Mouse (Mus musculus): Measurements from ENCODE around the gene Plscr3.
A peak's percentile ranks its signal among the peaks of the same experiment; 100 is the strongest.
"Not testable (repeated sequence)": the region's sequence is repeated elsewhere in the genome, so short reads cannot be mapped to it uniquely, and the experiment has no call there.

Gene Plscr3

GRCm38 (mm10) chr11:69833554-69833953, 12.6 kb upstream of the Plscr3 start:
- DNase-seq (ENCODE audit: low read depth): no peak

- no peak for DNase-seq (ENCODE audit: low read depth)
Observed at GRCm38 (mm10) chr11:69834001-69834549, 12.1 kb upstream of the Plscr3 start.

- no peak for DNase-seq (ENCODE audit: low read depth)
Observed at GRCm38 (mm10) chr11:69835326-69835965, 10.7 kb upstream of the Plscr3 start.

GRCm38 (mm10) chr11:69835966-69836335, 10.2 kb upstream of the Plscr3 start:
- DNase-seq (ENCODE audit: low read depth): no peak

- DNase-seq (ENCODE audit: low read depth): peak; percentile 66
Observed at GRCm38 (mm10) chr11:69836703-69837576, 9.2 kb upstream of the Plscr3 start.

GRCm38 (mm10) chr11:69837604-69837951, 8.6 kb upstream of the Plscr3 start, which contains the start of gene Nlgn2:
Gene Nlgn2 (minus strand): TSS chr11:69837784.
- DNase-seq (ENCODE audit: low read depth): no peak

GRCm38 (mm10) chr11:69837952-69838713, 8.0 kb upstream of the Plscr3 start, which contains the start of gene Tmem256:
Gene Tmem256 (plus strand): TSS chr11:69838514.
- DNase-seq (ENCODE audit: low read depth): peak; percentile 98

GRCm38 (mm10) chr11:69838714-69839104, 7.5 kb upstream of the Plscr3 start:
- DNase-seq (ENCODE audit: low read depth): peak; percentile 69

GRCm38 (mm10) chr11:69846738-69847688, 837 bp downstream of the Plscr3 start:
- DNase-seq (ENCODE audit: low read depth): peak; percentile 73

GRCm38 (mm10) chr11:69848021-69848420, 1.8 kb downstream of the Plscr3 start:
- DNase-seq (ENCODE audit: low read depth): no peak

GRCm38 (mm10) chr11:69849128-69849527, 3.0 kb downstream of the Plscr3 start:
- DNase-seq (ENCODE audit: low read depth): no peak

- no peak for DNase-seq (ENCODE audit: low read depth)
Observed at GRCm38 (mm10) chr11:69849884-69850283, 3.7 kb downstream of the Plscr3 start.

GRCm38 (mm10) chr11:69850754-69851153, 4.6 kb downstream of the Plscr3 start:
- DNase-seq (ENCODE audit: low read depth): no peak

GRCm38 (mm10) chr11:69853994-69854393, 7.8 kb downstream of the Plscr3 start:
- no peak for DNase-seq (ENCODE audit: low read depth)

- no peak for DNase-seq (ENCODE audit: low read depth)
Observed at GRCm38 (mm10) chr11:69854680-69855079, 8.5 kb downstream of the Plscr3 start.

GRCm38 (mm10) chr11:69855347-69855746, 9.2 kb downstream of the Plscr3 start:
- DNase-seq (ENCODE audit: low read depth): no peak

GRCm38 (mm10) chr11:69858113-69858998, 12.2 kb downstream of the Plscr3 start, which contains the start of gene Tnk1:
Gene Tnk1 (minus strand): TSS chr11:69858730.
- no peak for DNase-seq (ENCODE audit: low read depth)

GRCm38 (mm10) chr11:69863729-69864128, 17.6 kb downstream of the Plscr3 start:
- DNase-seq (ENCODE audit: low read depth): not testable (repeated sequence)

GRCm38 (mm10) chr11:69864138-69864860, 18.1 kb downstream of the Plscr3 start:
- DNase-seq (ENCODE audit: low read depth): no peak

Measured in NIH3T3 (cell line).